Mouse (Mus musculus): Measurements from ENCODE around the gene Vps26b. TPM values are rescaled to one million over a fixed set of nuclear protein-coding genes. Genes with fewer than 3 reads are reported as not detected.

Gene Vps26b
- total RNA-seq (2021) = 37.2 and 43.3 TPM in 2 replicates
- long read RNA-seq, transcript Vps26b-201 (6 exons, 3,575 nt) = major isoform, 48 of 58 reads
- long read RNA-seq, partial matches to known transcripts = 4 of 58 reads
- long read RNA-seq, other reads (novel, unspliced or antisense) = 6 of 58 reads

GRCm38 (mm10) chr9:27029828-27030762 lies at the start of gene Vps26b, which contains the start of gene Ncapd3:
TSS of gene Vps26b (minus strand) at chr9:27030065.
TSS of gene Ncapd3 (plus strand) at chr9:27030175.
- peak; percentile 95 for DNase-seq

- DNase-seq = no peak
Measured at GRCm38 (mm10) chr9:27075812-27076211, 45.9 kb upstream of the Vps26b start.

GRCm38 (mm10) chr9:27074677-27075076 lies 44.8 kb upstream of the Vps26b start:
- no peak for DNase-seq

GRCm38 (mm10) chr9:27070895-27071294 lies 41.0 kb upstream of the Vps26b start:
- no peak for DNase-seq

GRCm38 (mm10) chr9:27058341-27058740 lies 28.5 kb upstream of the Vps26b start:
- no peak for DNase-seq

- no peak for DNase-seq
Measured at GRCm38 (mm10) chr9:27049492-27049891, 19.6 kb upstream of the Vps26b start.

GRCm38 (mm10) chr9:27043892-27044291 lies 14.0 kb upstream of the Vps26b start:
- DNase-seq = no peak

GRCm38 (mm10) chr9:27030763-27031100 lies 867 bp upstream of the Vps26b start:
- no peak for DNase-seq

- peak; percentile 57 for DNase-seq
Measured at GRCm38 (mm10) chr9:27029022-27029827, 640 bp downstream of the Vps26b start.

- DNase-seq = no peak
Measured at GRCm38 (mm10) chr9:27026708-27027107, 3.2 kb downstream of the Vps26b start.

GRCm38 (mm10) chr9:27023681-27024080 lies 6.2 kb downstream of the Vps26b start:
- no peak for DNase-seq

- DNase-seq = no peak
Measured at GRCm38 (mm10) chr9:27018961-27019360, 10.9 kb downstream of the Vps26b start.

- no peak for DNase-seq
Measured at GRCm38 (mm10) chr9:27011572-27011971, 18.3 kb downstream of the Vps26b start.

GRCm38 (mm10) chr9:27009231-27009630 lies 20.6 kb downstream of the Vps26b start:
- no peak for DNase-seq

GRCm38 (mm10) chr9:27006866-27007265 lies 23.0 kb downstream of the Vps26b start:
- DNase-seq = no peak

GRCm38 (mm10) chr9:27005933-27006332 lies 23.9 kb downstream of the Vps26b start:
- DNase-seq = no peak

- no peak for DNase-seq
Measured at GRCm38 (mm10) chr9:27005231-27005630, 24.6 kb downstream of the Vps26b start.

GRCm38 (mm10) chr9:26999461-27000395 lies 30.1 kb downstream of the Vps26b start, which contains the start of the genes Acad8 and Thyn1:
TSS of gene Acad8 (minus strand) at chr9:26999566.
TSS of gene Thyn1 (plus strand) at chr9:26999710.
- DNase-seq = peak; percentile 94

- no peak for DNase-seq
Measured at GRCm38 (mm10) chr9:26998669-26999460, 31.0 kb downstream of the Vps26b start.

- no peak for DNase-seq
Measured at GRCm38 (mm10) chr9:26997501-26997900, 32.4 kb downstream of the Vps26b start.

GRCm38 (mm10) chr9:26997062-26997461 lies 32.8 kb downstream of the Vps26b start:
- DNase-seq = no peak

Measured in adrenal gland, postnatal 25 days (tissue).